Mouse (Mus musculus): ENCODE measurements at regions not wholly inside any gene's neighbourhood (a gene's known extent, or its start where the extent isn't known, plus 50 kb on each side); places are given as distances from the start of the nearest gene placed in this dataset.
"Not testable (repeated sequence)": the region's sequence is repeated elsewhere in the genome, so short reads cannot be mapped to it uniquely, and the experiment has no call there.

DNA sequence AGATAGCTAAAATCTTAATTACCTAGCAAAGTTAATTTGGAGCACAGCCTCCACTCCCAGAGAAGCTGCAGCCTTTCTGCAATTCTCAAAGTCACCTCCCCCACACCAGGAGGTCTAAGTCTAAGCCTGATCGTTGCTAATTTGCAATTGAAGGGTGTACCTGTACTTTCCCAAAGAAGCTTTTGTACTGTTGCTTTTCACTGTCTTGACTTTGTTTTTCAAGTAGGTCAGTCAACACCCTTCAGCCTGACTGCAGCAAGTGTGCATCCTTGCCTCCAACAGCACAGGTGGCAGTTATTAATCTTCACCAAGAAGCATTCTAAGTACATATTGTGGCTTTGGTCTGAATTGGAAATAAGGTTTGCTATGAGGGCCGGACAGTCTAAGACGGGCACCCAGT is 91.7 kb upstream of the Slc22a30 start:
- 82% methylated on average over 3 of the region's 3 CpGs for WGBS
- ATAC-seq (ENCODE audit: low FRiP score), result not testable (repeated sequence)

GRCm38 (mm10) chr19:8497526-8497925 is 92.6 kb upstream of the Slc22a30 start:
- not testable (repeated sequence) for H3K9ac ChIP-seq (replicated peaks; ENCODE audit: low read length, poor library complexity, severe bottlenecking); H3K4me1 ChIP-seq (ENCODE audit: insufficient read depth, low read length); H3K9me3 ChIP-seq (ENCODE audit: low read length); H3K27ac ChIP-seq (ENCODE audit: low read depth, low read length); DNase-seq (ENCODE audit: low spot score); H3K4me3 ChIP-seq (ENCODE audit: low read depth, low read length); H3K36me3 ChIP-seq (ENCODE audit: insufficient read depth, low read length); H3K4me2 ChIP-seq (ENCODE audit: low read depth, low read length, poor library complexity, severe bottlenecking); H3K27me3 ChIP-seq (ENCODE audit: insufficient read depth, low read length); ATAC-seq (ENCODE audit: low FRiP score)
- 80% methylated on average over 2 of the region's 2 CpGs for WGBS

More for the DNA sequence above, 91.7 kb upstream of the Slc22a30 start:
- H3K4me1 ChIP-seq (ENCODE audit: insufficient read depth, low read length); H3K4me2 ChIP-seq (ENCODE audit: low read depth, low read length, poor library complexity, severe bottlenecking); H3K36me3 ChIP-seq (ENCODE audit: insufficient read depth, low read length); H3K4me3 ChIP-seq (ENCODE audit: low read depth, low read length); DNase-seq (ENCODE audit: low spot score); H3K27me3 ChIP-seq (ENCODE audit: insufficient read depth, low read length); H3K27ac ChIP-seq (ENCODE audit: low read depth, low read length); H3K9ac ChIP-seq (replicated peaks; ENCODE audit: low read length, poor library complexity, severe bottlenecking); H3K9me3 ChIP-seq (ENCODE audit: low read length): not testable (repeated sequence)

DNA sequence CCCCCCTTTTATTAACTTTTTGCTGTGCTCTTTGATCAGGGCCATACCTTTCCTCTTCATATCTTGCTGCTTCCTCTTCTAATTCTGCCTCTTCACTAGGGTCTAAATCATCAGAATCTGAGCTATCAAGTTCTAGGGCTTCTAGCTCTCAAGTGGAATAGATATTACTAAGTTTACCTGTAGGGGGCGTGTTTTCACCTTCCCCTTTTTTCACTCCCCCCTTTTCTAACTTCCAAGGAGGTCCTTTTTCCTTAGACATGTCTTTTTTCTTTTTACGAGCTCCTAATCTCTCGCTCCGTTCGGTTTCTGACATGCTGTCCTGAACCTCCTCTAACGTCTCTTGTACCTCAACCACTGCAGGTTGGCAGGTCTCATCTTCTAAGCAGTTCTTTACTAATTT is 73.3 kb upstream of the Slc22a8 start:
- H3K4me2 ChIP-seq (ENCODE audit: low read depth, low read length, poor library complexity, severe bottlenecking); DNase-seq (ENCODE audit: low spot score); H3K4me1 ChIP-seq (ENCODE audit: insufficient read depth, low read length); H3K36me3 ChIP-seq (ENCODE audit: insufficient read depth, low read length); H3K27ac ChIP-seq (ENCODE audit: low read depth, low read length); H3K27me3 ChIP-seq (ENCODE audit: insufficient read depth, low read length); ATAC-seq (ENCODE audit: low FRiP score); H3K4me3 ChIP-seq (ENCODE audit: low read depth, low read length); H3K9ac ChIP-seq (replicated peaks; ENCODE audit: low read length, poor library complexity, severe bottlenecking); H3K9me3 ChIP-seq (ENCODE audit: low read length): not testable (repeated sequence)
- 82% methylated on average over 6 of the region's 6 CpGs for WGBS

DNA sequence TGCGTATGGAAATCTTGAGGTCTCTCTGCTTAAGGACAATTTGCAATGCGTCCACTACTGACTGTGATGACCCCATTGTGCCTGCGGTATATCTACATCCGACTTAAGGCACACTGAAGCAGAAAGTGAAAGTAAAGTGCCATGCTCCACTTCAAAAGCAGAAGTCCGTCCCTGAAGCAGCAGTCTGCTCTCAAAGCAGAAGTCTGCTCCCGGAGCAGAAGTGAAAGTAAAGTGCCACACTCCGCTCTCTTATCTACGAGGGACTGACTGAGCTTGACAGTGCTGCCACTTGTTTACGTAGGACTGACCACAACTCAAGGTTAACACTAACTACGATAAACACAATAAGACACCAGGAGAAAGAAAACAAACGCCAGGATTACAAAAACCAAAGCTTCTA is 72.8 kb upstream of the Slc22a8 start:
- ATAC-seq (ENCODE audit: low FRiP score), result no peak
- Histone ChIP-seq H3K27ac (ENCODE audit: low read depth, low read length) (no peak overlapping the region), H3K4me1 (ENCODE audit: insufficient read depth, low read length) (no peaks in the 10 kb centered on the region), H3K27me3 (ENCODE audit: insufficient read depth, low read length) (no peaks in the 10 kb centered on the region), H3K9ac (replicated peaks; ENCODE audit: low read length, poor library complexity, severe bottlenecking) (no peak overlapping the region), H3K9me3 (ENCODE audit: low read length) (no peaks in the 10 kb centered on the region), H3K36me3 (ENCODE audit: insufficient read depth, low read length) (no peaks in the 10 kb centered on the region), H3K4me2 (ENCODE audit: low read depth, low read length, poor library complexity, severe bottlenecking) (no peak overlapping the region), H3K4me3 (ENCODE audit: low read depth, low read length) (no peak overlapping the region)
- TF ChIP-seq CTCF (IDR thresholded peaks at IDR 0.05), result no peak
- 90% methylated on average over 11 of the region's 11 CpGs for WGBS
- DNase-seq (ENCODE audit: low spot score), result no peak

DNA sequence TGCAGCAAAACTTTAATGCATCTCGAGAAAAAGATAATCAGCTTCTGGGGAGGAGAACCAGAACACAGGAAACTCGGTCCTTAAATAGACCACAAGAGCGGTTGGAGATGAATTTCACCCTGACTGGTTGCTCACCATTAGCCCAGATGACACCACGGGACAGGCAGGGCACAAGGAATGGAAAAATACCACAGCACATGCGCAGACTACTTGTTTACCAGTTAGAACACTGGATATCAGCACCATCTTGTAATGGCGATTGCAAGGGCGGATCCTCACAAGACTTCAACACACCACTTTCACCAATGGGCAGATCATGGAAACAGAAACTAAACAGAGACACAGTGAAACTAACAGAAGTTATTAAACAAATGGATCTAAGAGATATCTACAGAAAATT is 72.1 kb upstream of the Slc22a8 start:
- 92% methylated on average over 7 of the region's 7 CpGs for WGBS
- H3K36me3 ChIP-seq (ENCODE audit: insufficient read depth, low read length); H3K4me3 ChIP-seq (ENCODE audit: low read depth, low read length); H3K4me1 ChIP-seq (ENCODE audit: insufficient read depth, low read length); H3K9ac ChIP-seq (replicated peaks; ENCODE audit: low read length, poor library complexity, severe bottlenecking); H3K9me3 ChIP-seq (ENCODE audit: low read length); ATAC-seq (ENCODE audit: low FRiP score); H3K27me3 ChIP-seq (ENCODE audit: insufficient read depth, low read length); DNase-seq (ENCODE audit: low spot score); H3K4me2 ChIP-seq (ENCODE audit: low read depth, low read length, poor library complexity, severe bottlenecking); H3K27ac ChIP-seq (ENCODE audit: low read depth, low read length): not testable (repeated sequence)

- Histone ChIP-seq H3K4me1 (ENCODE audit: insufficient read depth, low read length) (no peaks in the 10 kb centered on the region), H3K4me2 (ENCODE audit: low read depth, low read length, poor library complexity, severe bottlenecking) (no peak overlapping the region), H3K36me3 (ENCODE audit: insufficient read depth, low read length) (no peaks in the 10 kb centered on the region), H3K4me3 (ENCODE audit: low read depth, low read length) (no peak overlapping the region), H3K9ac (replicated peaks; ENCODE audit: low read length, poor library complexity, severe bottlenecking) (no peak overlapping the region), H3K9me3 (ENCODE audit: low read length) (no peaks in the 10 kb centered on the region), H3K27ac (ENCODE audit: low read depth, low read length) (no peak overlapping the region), H3K27me3 (ENCODE audit: insufficient read depth, low read length) (no peaks in the 10 kb centered on the region)
- ATAC-seq (ENCODE audit: low FRiP score) (no peak), DNase-seq (ENCODE audit: low spot score) (no peak)
- 65% methylated on average over 3 of the region's 3 CpGs for WGBS
- no peak for TF ChIP-seq CTCF (IDR thresholded peaks at IDR 0.05)
Measured at GRCm38 (mm10) chr19:8534597-8534996, 56.5 kb upstream of the Slc22a8 start.

DNA sequence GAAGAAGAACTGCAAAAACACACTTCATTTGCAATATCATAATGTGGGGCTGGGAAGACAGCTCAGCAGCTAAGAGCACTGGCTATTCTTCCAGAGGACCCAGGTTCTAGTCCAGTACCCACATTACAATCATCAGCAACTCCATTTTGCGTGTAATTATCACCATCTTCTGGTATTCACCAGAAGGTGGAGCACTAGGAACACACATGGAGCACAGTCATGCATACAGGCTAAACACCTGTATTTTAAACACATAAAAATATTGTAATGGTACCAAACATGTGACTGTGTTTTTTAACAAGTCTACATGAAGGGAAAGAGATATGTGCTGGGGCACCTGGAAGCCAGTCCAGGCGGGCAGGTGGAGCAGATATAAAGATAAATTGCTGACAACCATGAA is 55.0 kb upstream of the Slc22a8 start:
- H3K9ac ChIP-seq (replicated peaks; ENCODE audit: low read length, poor library complexity, severe bottlenecking), result no peak overlapping the region
- 0 out of 2 replicates have a peak, but pooled peaks have one; percentile 9 for TF ChIP-seq CTCF (IDR thresholded peaks at IDR 0.05)
- DNase-seq (ENCODE audit: low spot score) (no peak), ATAC-seq (ENCODE audit: low FRiP score) (no peak)
- no peak overlapping the region for H3K4me2 ChIP-seq (ENCODE audit: low read depth, low read length, poor library complexity, severe bottlenecking)
- H3K27ac ChIP-seq (ENCODE audit: low read depth, low read length), result no peak overlapping the region
- 73% methylated on average over 2 of the region's 2 CpGs for WGBS
- H3K4me1 ChIP-seq (ENCODE audit: insufficient read depth, low read length), result no peaks in the 10 kb centered on the region
- H3K27me3 ChIP-seq (ENCODE audit: insufficient read depth, low read length), result no peaks in the 10 kb centered on the region
- H3K9me3 ChIP-seq (ENCODE audit: low read length), result no peaks in the 10 kb centered on the region
- no peaks in the 10 kb centered on the region for H3K36me3 ChIP-seq (ENCODE audit: insufficient read depth, low read length)
- no peak overlapping the region for H3K4me3 ChIP-seq (ENCODE audit: low read depth, low read length)

Data from midbrain, postnatal 0 days (tissue).